Mouse (Mus musculus) midbrain, embryonic 15.5 days (tissue): ENCODE measurements around the gene 1700017N19Rik. TPM values are rescaled to one million over a fixed set of nuclear protein-coding genes. Genes with fewer than 3 reads are reported as not detected.
"Not testable (repeated sequence)": the region's sequence is repeated elsewhere in the genome, so short reads cannot be mapped to it uniquely, and the experiment has no call there.

Experiments
- ATAC-seq: fragments of 200-750 bp; cut with Nextera tagmentation; replicated peaks from 2 replicates; pipeline ENCODE4 v1.8.0; 2017; ENCODE audit warnings: moderate TSS enrichment
- H3K27ac ChIP-seq: fragments of 300-500 bp; sonication (generic); 2 replicates; pipeline ENCODE4 v1.5.1; 2015; ENCODE audit warnings: mild to moderate bottlenecking, inconsistent platforms
- H3K27me3 ChIP-seq: fragments of 300-500 bp; sonication (generic); replicated peaks from 2 replicates; pipeline ENCODE4 v1.6.1; 2015; ENCODE audit warnings: inconsistent platforms
- H3K36me3 ChIP-seq: fragments of 300-500 bp; sonication (generic); replicated peaks from 2 replicates; pipeline ENCODE4 v1.6.1; 2015; ENCODE audit warnings: inconsistent platforms
- H3K4me1 ChIP-seq: fragments of 300-500 bp; sonication (generic); 2 replicates; pipeline ENCODE4 v1.6.1; 2015; ENCODE audit warnings: inconsistent platforms
- H3K4me2 ChIP-seq: fragments of 300-500 bp; sonication (generic); 2 replicates; pipeline ENCODE4 v1.6.1; 2015; ENCODE audit warnings: inconsistent platforms, mild to moderate bottlenecking, moderate library complexity
- H3K4me3 ChIP-seq: fragments of 300-500 bp; sonication (generic); 2 replicates; pipeline ENCODE4 v1.5.1; 2015; ENCODE audit warnings: mild to moderate bottlenecking, inconsistent platforms
- H3K9ac ChIP-seq: fragments of 300-500 bp; sonication (generic); 2 replicates; pipeline ENCODE4 v1.6.1; 2015; ENCODE audit warnings: mild to moderate bottlenecking, inconsistent platforms
- H3K9me3 ChIP-seq: fragments of 300-500 bp; sonication (generic); 2 replicates; pipeline ENCODE4 v1.6.1; 2016; ENCODE audit warnings: inconsistent platforms
- WGBS: fragments of 180-500 bp; shearing (Covaris S2); methylation state at CpG from one replicate; pipeline ENCODE4 v1.1.7; 2015; ENCODE audit warnings: mixed read lengths; 5-methylcytosine and 5-hydroxymethylcytosine counted together
- polyA plus RNA-seq: library from polyadenylated mRNA; unstranded; fragments of >200 nt; fragmentation: Nextera tagmentation; extraction: Ambion mirVana; gene quantifications from 2 replicates; pipeline ENCODE4 v1.2.1, GENCODE M21; 2015

1700017N19Rik gene
- polyA plus RNA-seq: 0.15 TPM in 1 of 2 replicates, not detected in the other

DNA sequence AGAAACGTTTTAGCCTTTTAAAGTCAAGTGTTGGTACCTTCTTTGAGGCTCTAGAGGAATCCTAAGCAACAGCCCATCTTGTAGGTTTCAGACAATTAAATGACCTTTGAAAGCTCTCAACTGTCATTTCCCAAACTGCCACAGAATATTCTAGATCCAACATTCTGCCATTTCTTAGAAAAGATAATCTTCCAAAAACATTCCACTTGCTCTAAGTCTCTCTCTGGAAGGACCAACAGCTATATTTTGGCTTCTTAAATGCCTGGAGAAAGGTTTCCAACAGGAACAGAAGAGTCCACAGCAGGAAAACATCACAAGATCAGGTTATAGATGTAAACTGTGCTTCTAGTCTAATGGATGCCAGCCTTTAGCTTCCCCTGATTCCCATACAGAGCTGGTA, at the start of gene 1700017N19Rik, which contains the start of gene 4930430F08Rik:
TSS of gene 1700017N19Rik (plus strand) at position 162 of the 400 bp plus-strand sequence.
TSS of gene 4930430F08Rik (minus strand) at position 101 of the 400 bp plus-strand sequence.
- H3K4me1 ChIP-seq: peaks cover 11% of the 10 kb centered on the region
- H3K27me3 ChIP-seq: no peaks in the 10 kb centered on the region
- no peaks in the 10 kb centered on the region for H3K9me3 ChIP-seq
- ATAC-seq: no peak
- no peaks in the 10 kb centered on the region for H3K36me3 ChIP-seq
- peak within 1 kb of the TSS; percentile 92 for H3K4me3 ChIP-seq
- H3K9ac ChIP-seq: no peak within 1 kb of the TSS
- H3K27ac ChIP-seq: no peak within 1 kb of the TSS
- WGBS: 85% methylated on average over 1 of the region's 1 CpGs
- H3K4me2 ChIP-seq: peak within 1 kb of the TSS; percentile 51

DNA sequence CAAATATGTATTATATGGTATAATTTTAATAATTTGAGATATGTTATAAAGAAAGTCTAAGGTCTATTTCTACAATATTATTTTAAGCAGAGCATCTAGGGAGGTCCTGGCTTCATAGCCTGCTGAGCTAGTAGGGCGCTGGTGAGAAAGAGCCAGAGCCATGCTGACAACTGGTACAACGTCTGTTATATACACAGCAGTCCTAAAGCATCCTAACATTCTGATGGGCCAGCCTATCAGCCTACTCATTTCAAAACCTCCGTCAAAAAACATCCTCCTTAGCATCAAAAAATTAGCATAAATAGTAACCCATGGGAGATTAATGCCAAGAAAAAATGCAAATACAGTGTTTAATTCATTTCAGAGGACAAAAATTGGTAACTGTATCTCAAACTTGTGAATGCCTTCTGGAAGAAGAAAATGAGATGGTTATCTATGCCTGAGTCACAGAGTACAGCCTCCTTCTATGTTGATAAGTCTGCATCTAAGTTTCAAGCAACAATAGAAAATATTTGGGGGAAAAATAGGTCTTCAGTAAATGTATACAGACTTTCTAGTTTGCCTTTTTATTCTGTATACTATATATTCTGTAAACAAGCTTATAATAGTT, 33.6 kb upstream of the 1700017N19Rik start:
- Histone ChIP-seq H3K9ac (no peak overlapping the region), H3K9me3 (no peaks in the 10 kb centered on the region), H3K4me2 (no peak overlapping the region), H3K36me3 (0 out of 2 replicates have a peak, but pooled peaks cover 8% of the 10 kb centered on the region), H3K27ac (no peak overlapping the region), H3K4me3 (no peak overlapping the region), H3K27me3 (no peaks in the 10 kb centered on the region), H3K4me1 (no peaks in the 10 kb centered on the region)
- WGBS: 53% methylated on average over 3 of the region's 3 CpGs
- ATAC-seq: no peak

DNA sequence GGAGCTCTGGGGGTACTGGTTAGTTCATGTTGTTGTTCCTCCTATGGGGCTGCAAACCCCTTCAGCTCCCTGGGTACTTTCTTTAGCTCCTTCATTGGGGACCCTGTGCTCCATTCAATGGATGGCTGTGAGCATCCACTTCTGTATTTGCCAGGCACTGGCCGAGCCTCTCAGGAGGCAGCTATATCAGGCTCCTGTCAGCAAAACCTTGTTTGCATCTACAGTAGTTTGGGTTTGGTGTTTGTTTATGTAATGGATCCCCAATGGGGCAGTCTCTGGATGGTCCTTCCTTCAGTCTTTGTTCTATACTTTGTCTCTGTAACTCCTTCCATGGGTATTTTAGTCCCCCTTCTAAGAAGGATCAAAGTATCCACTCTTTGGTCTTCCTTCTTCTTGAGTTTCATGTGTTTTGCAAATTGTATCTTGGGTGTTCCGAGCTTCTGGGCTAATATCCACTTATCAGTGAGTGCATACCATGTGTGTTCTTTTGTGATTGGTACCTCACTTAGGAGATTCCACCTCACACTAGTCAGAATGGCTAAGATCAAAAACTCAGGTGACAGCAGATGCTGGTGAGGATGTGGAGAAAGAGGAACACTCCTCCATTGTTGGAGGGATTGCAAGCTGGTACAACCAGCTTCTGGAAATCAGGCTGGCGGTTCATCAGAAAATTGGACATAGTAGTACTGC, 29.9 kb upstream of the 1700017N19Rik start:
- H3K4me1 ChIP-seq, ATAC-seq, H3K9ac ChIP-seq, H3K4me3 ChIP-seq, H3K4me2 ChIP-seq, H3K9me3 ChIP-seq, H3K27me3 ChIP-seq, H3K27ac ChIP-seq: not testable (repeated sequence)
- peaks cover 19% of the 10 kb centered on the region for H3K36me3 ChIP-seq
- WGBS: 96% methylated on average over 3 of the region's 3 CpGs

DNA sequence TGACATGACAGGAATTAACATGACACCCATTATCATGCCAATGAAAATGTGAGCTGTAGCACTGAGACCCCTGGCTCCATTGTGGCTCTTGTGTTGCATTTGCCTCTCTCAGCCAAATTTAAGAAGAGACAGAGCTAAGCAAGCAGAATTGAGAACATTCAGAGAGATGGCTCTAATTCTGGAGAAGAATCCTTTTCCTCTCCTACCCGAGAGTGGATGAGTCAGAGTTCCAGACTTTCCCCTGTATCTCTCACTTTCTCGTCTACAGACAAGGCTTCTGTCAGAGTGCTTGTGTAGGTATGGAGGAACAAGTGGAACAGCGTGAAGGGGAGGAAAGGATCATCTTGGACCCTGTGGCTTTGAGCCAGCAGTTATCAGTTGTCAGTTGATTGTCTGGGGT, 26.2 kb upstream of the 1700017N19Rik start:
- no peak overlapping the region for H3K4me2 ChIP-seq
- ATAC-seq: no peak
- WGBS: 92% methylated on average over 3 of the region's 3 CpGs

DNA sequence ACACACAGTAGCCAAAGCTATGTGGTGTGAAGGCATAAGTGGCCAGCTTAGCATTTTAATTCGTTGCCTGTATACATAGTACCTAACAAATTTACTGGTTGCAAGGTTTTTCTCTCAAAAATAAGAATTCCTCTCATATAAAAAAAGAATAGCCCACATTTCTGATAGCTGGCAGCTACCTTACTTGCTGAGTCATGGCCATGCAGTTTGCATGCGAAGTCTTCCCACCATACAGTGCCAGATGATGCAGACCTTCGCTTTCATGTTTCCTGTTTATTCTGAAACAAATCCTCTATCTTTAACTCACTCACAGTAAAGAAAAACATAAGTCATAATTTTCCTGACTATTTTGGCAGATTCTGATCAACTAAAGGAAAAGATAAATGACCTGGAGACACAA, 18.6 kb upstream of the 1700017N19Rik start:
- H3K4me3 ChIP-seq: no peak overlapping the region
- no peaks in the 10 kb centered on the region for H3K4me1 ChIP-seq
- H3K27me3 ChIP-seq: no peaks in the 10 kb centered on the region
- peaks cover 21% of the 10 kb centered on the region for H3K36me3 ChIP-seq
- no peak overlapping the region for H3K9ac ChIP-seq
- no peak for ATAC-seq
- H3K9me3 ChIP-seq: no peaks in the 10 kb centered on the region
- WGBS: 93% methylated on average over 3 of the region's 3 CpGs
- no peak overlapping the region for H3K27ac ChIP-seq
- H3K4me2 ChIP-seq: no peak overlapping the region

More for the DNA sequence above, 26.2 kb upstream of the 1700017N19Rik start:
- Histone ChIP-seq H3K36me3 (peaks cover 23% of the 10 kb centered on the region), H3K27ac (no peak overlapping the region), H3K9ac (no peak overlapping the region), H3K27me3 (no peaks in the 10 kb centered on the region), H3K4me1 (no peaks in the 10 kb centered on the region), H3K4me3 (no peak overlapping the region), H3K9me3 (no peaks in the 10 kb centered on the region)

DNA sequence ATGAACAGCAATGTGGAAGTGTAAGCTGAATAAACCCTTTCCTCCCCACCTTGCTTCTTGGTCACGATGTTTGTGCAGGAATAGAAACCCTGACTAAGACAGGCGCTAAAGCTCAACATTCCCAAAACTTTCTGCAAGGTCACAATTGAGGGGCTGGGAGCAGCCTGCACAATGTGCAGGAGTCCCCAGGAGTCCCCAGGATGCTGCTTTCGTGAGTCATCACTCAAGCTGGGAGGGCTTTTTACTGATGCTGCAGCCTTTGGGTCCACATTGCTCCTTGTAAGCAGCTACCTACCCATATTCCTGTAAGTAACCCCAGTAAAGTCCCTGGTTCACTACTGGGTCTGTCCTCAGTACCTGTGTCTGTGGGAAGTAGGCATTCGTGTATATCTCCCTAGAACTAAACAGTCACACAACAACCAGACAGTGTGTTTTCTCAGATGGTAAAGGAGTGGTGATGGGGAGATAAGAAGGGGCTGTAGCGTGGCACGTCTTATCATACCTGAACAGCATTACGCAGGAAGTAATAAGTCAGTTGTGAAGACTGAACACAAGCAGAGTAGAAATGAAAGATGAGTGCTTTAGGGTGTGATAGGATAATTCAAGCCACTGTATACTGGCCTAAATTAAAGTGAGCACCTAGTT, 15.7 kb upstream of the 1700017N19Rik start:
- no peak overlapping the region for H3K4me2 ChIP-seq
- no peak overlapping the region for H3K27ac ChIP-seq
- no peaks in the 10 kb centered on the region for H3K9me3 ChIP-seq
- 91% methylated on average over 7 of the region's 7 CpGs for WGBS
- no peak overlapping the region for H3K9ac ChIP-seq
- H3K36me3 ChIP-seq: peaks cover 25% of the 10 kb centered on the region
- ATAC-seq: no peak
- H3K4me3 ChIP-seq: no peak overlapping the region
- no peaks in the 10 kb centered on the region for H3K4me1 ChIP-seq
- no peaks in the 10 kb centered on the region for H3K27me3 ChIP-seq

DNA sequence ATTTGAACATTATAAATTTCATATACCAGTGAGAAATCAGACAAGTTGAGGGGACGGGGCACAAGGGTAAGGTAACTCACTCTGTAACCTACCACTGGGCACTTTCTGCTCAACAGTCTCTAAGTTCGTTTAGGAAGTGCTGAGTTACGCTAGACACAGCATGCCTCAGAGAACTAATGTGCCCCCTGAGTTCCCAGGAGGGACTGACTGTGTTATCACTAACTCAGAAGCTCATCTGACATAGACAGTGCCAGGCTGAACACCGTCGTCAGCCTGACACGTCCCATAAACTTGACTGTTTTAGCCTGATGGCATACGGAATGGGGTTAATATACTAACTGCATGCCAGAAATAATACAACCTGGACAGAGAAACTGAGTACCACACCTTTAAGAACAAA, 15.0 kb upstream of the 1700017N19Rik start:
- H3K4me1 ChIP-seq: no peaks in the 10 kb centered on the region
- peaks cover 25% of the 10 kb centered on the region for H3K36me3 ChIP-seq
- H3K27ac ChIP-seq: no peak overlapping the region
- no peak overlapping the region for H3K4me3 ChIP-seq
- no peaks in the 10 kb centered on the region for H3K9me3 ChIP-seq
- 93% methylated on average over 7 of the region's 7 CpGs for WGBS
- H3K9ac ChIP-seq: no peak overlapping the region
- no peaks in the 10 kb centered on the region for H3K27me3 ChIP-seq
- no peak overlapping the region for H3K4me2 ChIP-seq
- ATAC-seq: no peak

DNA sequence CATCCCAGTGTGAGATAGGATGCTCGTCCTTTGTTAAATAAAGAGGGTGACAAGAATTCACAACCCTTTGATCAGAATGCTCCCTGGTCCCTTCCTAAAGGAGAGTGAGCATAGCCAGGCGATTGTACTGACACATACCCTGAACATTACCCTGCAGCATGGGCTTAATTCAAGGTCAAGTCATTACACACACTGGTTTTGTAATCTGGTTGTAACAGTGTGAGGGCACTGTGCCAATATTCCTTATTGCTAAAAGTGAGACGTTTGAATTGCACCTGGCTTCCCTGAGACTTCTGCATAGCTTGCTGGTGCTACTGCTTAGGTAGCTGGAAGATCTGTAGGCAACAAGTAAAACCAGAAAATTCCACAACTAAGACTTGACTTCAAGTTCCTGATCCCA, 6.1 kb upstream of the 1700017N19Rik start:
- Histone ChIP-seq H3K27ac (no peak overlapping the region), H3K36me3 (no peaks in the 10 kb centered on the region), H3K4me3 (no peak overlapping the region), H3K4me2 (no peak overlapping the region), H3K9ac (no peak overlapping the region), H3K9me3 (no peaks in the 10 kb centered on the region), H3K27me3 (no peaks in the 10 kb centered on the region), H3K4me1 (peaks cover 11% of the 10 kb centered on the region)
- ATAC-seq: no peak
- 88% methylated on average over 3 of the region's 3 CpGs for WGBS

DNA sequence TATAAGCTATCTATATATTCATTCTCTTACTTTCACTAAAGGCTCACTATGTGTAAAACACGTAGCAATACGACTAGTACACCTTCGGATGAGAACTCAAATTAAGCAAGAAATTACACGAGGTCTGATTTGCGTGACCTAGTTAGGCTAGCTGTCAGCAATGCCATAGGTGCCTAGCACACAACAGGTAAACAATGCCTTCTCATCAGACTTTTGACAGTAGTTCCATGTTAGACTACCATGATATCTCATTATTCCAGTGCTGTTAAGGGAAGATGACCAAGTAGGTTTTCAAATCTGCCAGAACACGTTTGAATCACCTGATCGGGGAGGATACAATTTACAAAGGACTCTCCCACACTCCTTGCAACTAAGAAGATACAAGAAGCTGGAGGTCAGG, 1.8 kb upstream of the 1700017N19Rik start:
- H3K36me3 ChIP-seq: no peaks in the 10 kb centered on the region
- peak overlapping the region; percentile 85 for H3K27ac ChIP-seq
- H3K27me3 ChIP-seq: no peaks in the 10 kb centered on the region
- H3K4me1 ChIP-seq: peaks cover 11% of the 10 kb centered on the region
- WGBS: 40% methylated on average over 7 of the region's 7 CpGs
- no peak for ATAC-seq
- peak overlapping the region; percentile 51 for H3K4me2 ChIP-seq
- H3K4me3 ChIP-seq: peak overlapping the region; percentile 92
- peak overlapping the region; percentile 95 for H3K9ac ChIP-seq
- no peaks in the 10 kb centered on the region for H3K9me3 ChIP-seq

DNA sequence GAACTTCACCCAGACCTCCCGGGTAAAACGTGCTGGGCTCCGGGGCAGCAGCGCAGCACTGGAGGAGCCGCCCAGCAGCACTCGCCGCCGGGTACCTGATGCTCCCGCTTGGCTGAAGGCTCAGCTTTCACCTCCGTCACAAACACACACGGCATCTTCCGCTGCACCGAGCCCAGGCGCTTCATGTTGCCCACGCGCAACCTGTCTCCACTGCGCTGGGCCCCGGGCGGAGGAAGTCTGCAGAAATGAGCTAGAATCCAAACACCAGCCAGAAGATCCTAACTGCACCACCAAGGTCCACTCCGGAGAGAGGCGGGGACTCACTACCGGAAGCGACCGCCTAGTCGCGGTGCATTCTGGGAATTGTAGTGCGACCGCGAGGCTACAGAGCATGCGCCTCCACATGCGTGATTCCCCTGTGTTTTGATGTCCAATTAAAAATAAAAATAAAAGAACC, 1.3 kb upstream of the 1700017N19Rik start:
- peak overlapping the region; percentile 95 for H3K9ac ChIP-seq
- peak; percentile 99 for ATAC-seq
- peak overlapping the region; percentile 92 for H3K4me3 ChIP-seq
- no peaks in the 10 kb centered on the region for H3K36me3 ChIP-seq
- under 1% methylated on average over 31 of the region's 31 CpGs for WGBS
- H3K27ac ChIP-seq: peak overlapping the region; percentile 85
- peak overlapping the region; percentile 51 for H3K4me2 ChIP-seq
- H3K9me3 ChIP-seq: no peaks in the 10 kb centered on the region
- H3K27me3 ChIP-seq: no peaks in the 10 kb centered on the region
- peaks cover 11% of the 10 kb centered on the region for H3K4me1 ChIP-seq

DNA sequence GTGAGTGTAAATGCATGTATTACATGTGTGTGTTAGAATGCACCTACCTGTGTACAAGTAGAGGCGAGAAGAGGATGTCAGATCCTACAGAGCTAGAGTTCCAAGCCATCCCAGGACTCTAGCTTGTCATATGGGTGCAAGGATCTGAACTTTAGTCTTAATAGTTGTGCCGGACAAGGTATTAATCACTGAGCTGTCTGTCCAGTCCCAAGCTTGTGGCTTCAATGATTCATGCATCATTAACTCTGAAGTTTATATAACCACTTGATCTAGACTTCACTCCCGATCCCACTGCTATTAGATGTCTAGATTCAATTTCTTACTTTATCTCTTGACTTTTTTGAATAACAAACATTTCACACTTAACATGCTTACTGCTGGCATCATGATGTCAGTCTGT, 8.1 kb downstream of the 1700017N19Rik start:
- Histone ChIP-seq H3K4me1 (no peaks in the 10 kb centered on the region), H3K9me3 (no peaks in the 10 kb centered on the region), H3K27ac (no peak overlapping the region), H3K9ac (no peak overlapping the region), H3K36me3 (no peaks in the 10 kb centered on the region), H3K27me3 (no peaks in the 10 kb centered on the region), H3K4me3 (no peak overlapping the region), H3K4me2 (no peak overlapping the region)
- 86% methylated on average over 3 of the region's 3 CpGs for WGBS
- ATAC-seq: no peak

DNA sequence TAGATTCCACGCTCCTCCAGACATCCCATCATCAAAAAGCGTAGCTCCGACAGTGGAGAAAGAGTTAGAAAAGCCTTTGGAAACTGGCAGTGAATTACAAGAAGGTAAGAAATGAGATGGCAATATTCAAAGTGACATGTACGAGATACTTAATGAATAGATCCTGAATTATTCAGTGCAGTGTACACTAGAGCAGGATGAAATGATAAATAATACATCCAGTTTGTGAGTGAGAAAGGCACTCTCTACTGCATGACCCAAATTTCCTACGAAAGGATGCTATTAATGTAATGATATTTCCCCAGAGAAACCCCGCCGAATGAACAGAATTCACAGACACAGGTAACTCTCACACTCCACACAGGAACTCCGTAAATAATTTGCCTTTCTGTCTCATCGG, 13.2 kb downstream of the 1700017N19Rik start:
- H3K9ac ChIP-seq: no peak overlapping the region
- no peaks in the 10 kb centered on the region for H3K9me3 ChIP-seq
- peaks cover 6% of the 10 kb centered on the region; the same call in 1 of the 2 replicates for H3K4me1 ChIP-seq
- no peaks in the 10 kb centered on the region for H3K36me3 ChIP-seq
- no peaks in the 10 kb centered on the region for H3K27me3 ChIP-seq
- H3K4me2 ChIP-seq: 0 out of 2 replicates have a peak overlapping the region, but pooled peaks have one; percentile 9
- peak overlapping the region; percentile 65 for H3K27ac ChIP-seq
- no peak overlapping the region for H3K4me3 ChIP-seq
- ATAC-seq: peak; percentile 92
- WGBS: 55% methylated on average over 9 of the region's 9 CpGs
